In the genomic region with DNA sequence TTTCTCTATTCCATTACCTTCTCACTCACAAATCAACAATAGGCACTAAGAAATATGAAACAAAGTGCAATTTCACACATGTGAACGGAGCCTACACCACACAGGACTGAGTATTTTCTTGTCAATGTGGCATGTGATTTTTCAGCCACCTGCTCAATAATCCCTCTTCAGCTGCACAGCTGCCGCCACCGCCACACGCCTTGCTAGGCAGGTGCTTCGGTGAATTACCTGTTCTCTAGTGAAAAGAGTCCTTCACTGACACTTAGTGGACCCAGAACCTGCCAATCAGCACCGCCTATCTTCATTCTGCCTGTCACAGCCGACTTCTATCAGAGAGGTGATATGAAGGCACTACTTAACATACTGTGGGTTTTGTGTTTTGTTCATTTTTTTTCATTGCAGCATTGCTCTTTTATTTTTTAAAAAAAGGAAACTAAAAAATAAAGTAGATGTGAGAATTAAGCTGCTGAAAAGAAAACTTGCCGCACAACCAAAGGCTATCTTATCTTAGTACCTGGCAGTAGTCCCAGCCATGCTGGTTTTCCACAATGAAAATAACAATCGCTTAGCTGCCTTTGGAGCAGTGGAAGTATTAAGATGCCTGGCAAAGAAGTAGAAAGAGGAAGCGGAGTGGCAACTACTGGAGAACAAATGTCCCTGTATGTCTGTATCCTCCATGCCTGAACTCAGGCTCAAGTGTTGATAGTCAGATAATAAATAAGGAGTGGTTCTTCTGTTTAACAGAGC, we compare ENCODE assay signal across 9 mouse cellular contexts. TPM values are rescaled to one million over a fixed set of nuclear protein-coding genes. Genes with fewer than 3 reads are reported as not detected.
DNase-seq lines count a peak whose midpoint lies in the region; ATAC-seq and TF ChIP-seq lines count a peak whose summit lies in the region.
"Had no signal": no experiment of that assay in that cellular context is flagged by ENCODE, and none has a peak within 500 bp of the region (broad histone marks: within the 10 kb centered on the region; RNA-seq: fewer than 3 reads in every experiment).

No protein-coding gene starts in this region.

- 47% methylated on average over 10 of the region's 10 CpGs for WGBS in heart, embryonic 10.5 days
- WGBS in lung, embryonic 14.5 days, result 44% methylated on average over 10 of the region's 10 CpGs

- H3K9ac ChIP-seq in lung, embryonic 14.5 days, result no peak overlapping the region; the same call in 1 of the 2 replicates

- H3K9me3 ChIP-seq in G1E (replicated peaks), result no peaks in the 10 kb centered on the region
- no peaks in the 10 kb centered on the region for H3K9me3 ChIP-seq in heart, embryonic 10.5 days
- H3K9me3 ChIP-seq in lung, embryonic 14.5 days (ENCODE audit: low read depth, low read length), result no peaks in the 10 kb centered on the region

- peak overlapping the region; percentile 23 for H3K4me2 ChIP-seq in lung, embryonic 14.5 days

- ATAC-seq in G1E (ENCODE audit: extremely low read depth, insufficient number of reproducible peaks, low FRiP score, poor library complexity, severe bottlenecking), result no peak
- ATAC-seq in lung, embryonic 14.5 days (ENCODE audit: insufficient read depth), result no peak

- no peaks in the 10 kb centered on the region for H3K27me3 ChIP-seq in G1E (ENCODE audit: insufficient read depth, low read length)
- H3K27me3 ChIP-seq in heart, embryonic 10.5 days (ENCODE audit: insufficient read depth, poor library complexity, severe bottlenecking), result no peaks in the 10 kb centered on the region
- no peaks in the 10 kb centered on the region for H3K27me3 ChIP-seq in lung, embryonic 14.5 days (ENCODE audit: insufficient read depth, low read length)
- H3K27me3 ChIP-seq: CH12.LX had no signal

- H3K27ac ChIP-seq in heart, embryonic 10.5 days, result peak overlapping the region; percentile 30; the same call in 1 of the 2 replicates
- H3K27ac ChIP-seq in lung, embryonic 14.5 days (ENCODE audit: low read depth), result peak overlapping the region; percentile 66; the same call in 1 of the 2 replicates

- H3K36me3 ChIP-seq in G1E (replicated peaks), result peaks cover 21% of the 10 kb centered on the region
- no peaks in the 10 kb centered on the region for H3K36me3 ChIP-seq in heart, embryonic 10.5 days
- H3K36me3 ChIP-seq in lung, embryonic 14.5 days (ENCODE audit: insufficient read depth), result no peaks in the 10 kb centered on the region

- peak; percentile 39 to 58 for DNase-seq in cerebellum, postnatal 25 days
- DNase-seq in cerebellum, adult 11-12 months, result no peak
- no peak for DNase-seq in G1E (ENCODE audit: low spot score)
- DNase-seq in heart, embryonic 10.5 days (ENCODE audit: low spot score), result no peak
- peak; percentile 66 for DNase-seq in lung, embryonic 14.5 days
- DNase-seq in T-cell, adult 2 months (ENCODE audit: low spot score), result no peak
- DNase-seq in gastrocnemius, postnatal 25 days, result no peak
- no peak for DNase-seq in kidney, adult 18-20 months

- TF ChIP-seq CTCF in G1E (IDR thresholded peaks at IDR 0.05; ENCODE audit: low read depth, low read length), result no peak
- TF ChIP-seq CTCF in lung, embryonic 14.5 days (IDR thresholded peaks at IDR 0.05; ENCODE audit: low read depth), result no peak

- peaks cover 58% of the 10 kb centered on the region for H3K4me1 ChIP-seq in G1E (ENCODE audit: insufficient read depth, low read depth, low read length)
- H3K4me1 ChIP-seq in heart, embryonic 10.5 days, result peaks cover 41% of the 10 kb centered on the region
- peaks cover 22% of the 10 kb centered on the region for H3K4me1 ChIP-seq in lung, embryonic 14.5 days (ENCODE audit: insufficient read depth)

- H3K4me3 ChIP-seq in G1E (ENCODE audit: low read depth, low read length), result peak overlapping the region; percentile 4; the same call in 1 of the 2 replicates
- no peak overlapping the region for H3K4me3 ChIP-seq in heart, embryonic 10.5 days
- 0 out of 2 replicates have a peak overlapping the region, but pooled peaks have one; percentile 6 for H3K4me3 ChIP-seq in lung, embryonic 14.5 days (ENCODE audit: low read depth, low read length)

RNA-seq across cellular contexts. Expression of a gene that starts 3.5 kb away (rescaled TPM):
- total RNA-seq in G1E (2014; fragmentation: Nextera tagmentation) (60.3 and 69.2 TPM in 2 replicates), G1E (2017) (2.6 and 4.0 TPM in 2 replicates)
- 62.3 and 83.9 TPM in 2 replicates for polyA plus RNA-seq in G1E (2012)
- 5.8 and 7.7 TPM in 2 replicates for polyA plus RNA-seq in heart, embryonic 10.5 days (2016; fragmentation: Nextera tagmentation; extraction: Ambion mirVana)
- 7.4 and 7.6 TPM in 2 replicates for polyA plus RNA-seq in lung, embryonic 14.5 days (2014; fragmentation: Nextera tagmentation; extraction: Ambion mirVana)
- 10 to 100 TPM; 15.1 to 20.6 TPM for total RNA-seq in gastrocnemius, postnatal 25 days (2021)

Comparison
In these comparisons a context has a peak if more than half of its experiments do, and no peak if none do; other contexts are left out.
1. DNase-seq: peak in cerebellum, postnatal 25 days (2 of 2) and lung, embryonic 14.5 days (single experiment); none in cerebellum, adult 11-12 months (single experiment), G1E (single experiment), heart, embryonic 10.5 days (single experiment), T-cell, adult 2 months (single experiment), gastrocnemius, postnatal 25 days (single experiment) and kidney, adult 18-20 months (single experiment).